Mouse (Mus musculus) left cerebral cortex, adult 18-20 months (tissue): Measurements from ENCODE around the gene 1700022I11Rik. TPM values are rescaled to one million over a fixed set of nuclear protein-coding genes. Genes with fewer than 3 reads are reported as not detected.
A peak's percentile ranks its signal among the peaks of the same experiment; 100 is the strongest.

Experiments used
- DNase-seq, 2 experiments: peaks; one replicate each; pipeline ENCODE4 v3.0.0; 2021 to 2022; ENCODE audit warnings: low spot score in 2 of 2, mixed read lengths in 1 of 2
- total RNA-seq, 2 experiments: library from RNA; stranded (reverse); gene quantifications; 2 replicates each; pipeline ENCODE4 v1.2.3; 2021

The 1700022I11Rik gene
- total RNA-seq, 2 experiments from 2014 or later: not detected

DNA sequence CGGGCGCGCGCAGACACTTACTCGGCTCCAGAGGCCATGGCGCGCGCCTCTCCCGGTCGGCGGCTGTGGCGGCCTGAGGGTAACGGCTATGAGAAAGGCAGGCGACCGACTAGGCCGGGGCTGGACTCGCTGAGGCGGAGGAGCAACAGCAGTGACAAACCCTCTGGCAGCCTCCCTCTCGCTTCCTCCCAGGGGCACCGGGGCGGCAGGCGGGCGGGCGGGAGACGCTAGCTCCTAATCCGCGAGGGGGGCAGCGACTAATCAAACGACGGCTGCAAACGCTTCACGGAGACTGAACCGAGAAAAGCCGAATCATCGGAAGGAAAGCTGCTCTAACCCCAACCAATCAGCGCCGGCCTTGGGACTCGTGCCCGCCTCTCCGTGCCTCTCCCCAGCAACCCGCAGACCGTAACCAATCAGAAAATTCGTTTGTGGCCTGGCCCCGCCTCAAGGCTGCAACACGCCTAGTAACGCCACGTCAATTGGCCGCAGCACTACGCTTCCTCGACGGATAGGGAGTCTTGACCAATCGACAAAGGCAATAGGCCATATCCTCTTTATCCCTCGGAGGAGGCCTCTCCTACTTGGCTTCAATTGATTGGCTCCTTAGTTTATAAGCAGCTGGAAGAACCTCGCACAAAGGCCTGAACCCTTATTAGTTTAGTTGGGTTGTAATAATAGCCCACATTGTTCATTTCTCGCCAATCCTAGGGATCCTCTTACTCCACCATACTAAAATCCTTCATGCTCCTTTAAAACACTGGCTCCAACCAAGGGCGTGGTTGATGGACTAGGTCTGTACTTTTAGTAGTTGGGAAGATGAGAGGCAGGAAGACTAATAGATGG, 31.0 kb downstream of the 1700022I11Rik start, which contains the start of gene Vcp:
Vcp (minus strand) TSS at position 367 of the 846 bp plus-strand sequence.
- DNase-seq: peak; percentile 98 to 99

DNA sequence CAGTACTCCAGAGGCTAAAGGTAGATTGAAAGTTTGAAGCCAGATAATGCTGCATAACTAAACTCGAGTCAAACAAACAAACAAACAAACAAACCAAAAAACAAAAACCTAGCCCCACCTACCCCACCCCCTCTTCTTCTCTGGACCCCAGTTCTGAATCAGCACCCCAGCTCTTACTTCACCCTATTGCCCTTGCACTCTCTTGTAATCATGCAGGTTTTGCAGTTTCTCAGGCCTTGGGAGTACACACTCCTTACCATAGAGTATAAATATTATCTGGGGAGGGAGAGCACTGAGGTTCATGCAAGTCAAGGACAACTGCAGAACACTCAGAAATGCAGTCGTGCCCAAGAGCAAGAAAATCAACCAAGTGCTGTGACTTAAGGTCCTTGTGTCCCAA, 31.9 kb downstream of the 1700022I11Rik start:
- DNase-seq: no peak

DNA sequence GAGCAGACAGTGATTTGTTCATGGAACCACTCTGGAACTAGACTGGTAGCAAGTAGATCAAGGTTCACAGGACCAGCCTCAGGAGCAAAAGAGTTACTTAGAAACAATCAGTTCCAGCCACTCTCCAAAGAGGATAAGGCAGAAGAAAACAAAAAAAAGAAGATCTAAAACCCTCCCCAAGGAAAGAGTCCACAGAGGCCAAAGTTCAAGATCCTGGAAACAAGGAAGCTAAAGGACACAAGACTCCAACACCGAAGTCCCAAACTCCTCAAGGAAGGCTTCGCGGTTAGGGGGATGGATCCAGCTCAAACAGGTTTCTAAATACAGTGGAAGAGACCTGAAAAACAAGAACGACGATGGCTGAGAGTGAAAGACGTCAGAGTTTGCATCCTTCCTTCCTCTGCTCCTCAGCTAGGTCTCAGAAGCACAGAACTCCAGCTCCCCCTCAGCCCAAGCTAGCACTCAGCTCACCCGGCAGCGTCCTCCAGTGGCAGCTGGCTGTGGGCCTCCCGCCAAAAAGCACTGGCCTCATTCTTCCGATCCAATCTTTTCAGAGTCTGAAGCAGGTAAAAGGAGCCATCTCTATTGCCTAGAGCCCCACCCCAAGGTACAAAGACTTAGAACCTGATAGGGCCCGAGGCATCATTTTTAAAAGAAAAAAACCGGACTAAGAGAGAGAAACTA, 33.5 kb downstream of the 1700022I11Rik start:
- no peak for DNase-seq

DNA sequence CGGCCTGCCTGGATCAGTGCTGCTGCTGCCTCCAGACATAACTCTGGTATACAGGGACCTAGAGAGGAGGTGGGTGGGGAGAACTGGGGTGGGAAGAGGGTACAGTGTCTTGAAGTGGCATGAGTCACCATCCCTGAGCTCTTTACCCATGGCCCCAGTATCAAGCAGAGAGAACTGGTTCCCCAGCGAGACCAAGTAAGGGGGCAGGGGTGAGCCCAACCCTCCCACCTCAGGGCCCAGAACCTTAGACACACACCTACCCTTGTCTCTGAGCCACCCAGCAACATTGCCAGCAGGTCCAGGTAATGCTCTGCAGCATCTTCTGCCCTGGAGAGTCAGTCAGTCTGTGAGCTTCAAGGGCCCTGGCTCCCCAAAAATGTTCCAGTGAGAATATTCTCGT, 35.5 kb downstream of the 1700022I11Rik start:
- no peak for DNase-seq

DNA sequence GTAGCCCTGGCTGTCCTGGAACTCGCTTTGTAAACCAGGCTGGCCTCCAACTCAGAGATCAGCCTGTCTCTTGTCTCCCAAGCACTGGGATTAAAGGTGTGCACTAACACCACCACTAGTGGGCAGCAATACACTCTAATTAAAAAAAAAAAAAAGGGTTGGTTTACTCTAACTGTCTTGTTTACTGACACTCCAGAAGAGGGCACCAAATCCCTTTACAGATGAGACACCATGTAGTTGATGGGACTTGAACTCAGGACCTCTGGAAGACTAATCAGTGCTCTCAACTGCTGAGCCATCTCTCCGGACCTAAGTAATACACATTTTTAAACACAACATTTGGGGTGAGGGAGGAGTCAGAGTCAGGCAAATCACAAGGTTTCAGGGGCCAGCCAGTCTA, 36.4 kb downstream of the 1700022I11Rik start:
- DNase-seq: no peak

DNA sequence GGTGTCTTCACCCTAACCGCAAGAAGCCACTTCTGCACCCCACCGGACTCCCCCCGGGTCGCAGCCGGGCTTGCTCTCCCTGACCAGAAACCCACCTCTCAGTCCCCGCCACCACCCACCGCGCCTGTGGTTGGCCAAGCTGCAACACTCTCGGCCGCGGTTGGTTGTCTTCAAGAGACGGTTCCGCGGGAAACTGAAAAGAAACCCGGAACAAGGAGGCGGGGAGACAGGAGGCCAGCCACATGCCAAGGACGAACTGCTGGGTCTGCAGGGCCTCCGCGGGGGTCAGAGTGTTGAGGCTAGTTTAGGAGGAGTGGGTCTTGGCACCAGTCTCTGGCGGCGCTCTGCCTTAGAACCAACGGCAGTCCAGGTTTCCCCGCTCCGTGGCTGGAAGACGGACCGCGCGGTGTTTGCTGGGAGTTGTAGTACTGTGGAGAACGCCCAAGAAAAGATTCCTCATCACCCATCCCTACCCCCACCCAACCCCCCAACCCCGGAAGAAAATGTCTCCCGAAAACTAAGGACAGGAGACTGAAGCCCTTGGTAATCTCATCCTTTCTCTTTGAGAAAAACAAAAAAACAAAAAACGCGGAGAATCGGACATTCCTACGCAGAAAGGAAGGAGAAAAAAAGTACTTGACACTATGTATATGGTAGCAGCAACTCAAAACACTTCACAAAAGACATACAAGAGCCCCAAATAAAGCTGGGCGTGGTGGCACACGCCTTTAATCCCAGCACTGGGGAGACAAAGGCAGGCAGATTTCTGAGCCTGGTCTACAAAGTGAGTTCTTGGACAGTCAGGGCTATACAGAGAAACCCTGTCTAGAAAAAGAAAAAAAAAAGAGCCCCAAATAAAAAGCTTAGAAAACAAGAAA, 41.0 kb downstream of the 1700022I11Rik start, which contains the start of gene Fancg:
Fancg (minus strand) TSS at position 346 of the 878 bp plus-strand sequence.
- DNase-seq: peak; percentile 84 to 88

DNA sequence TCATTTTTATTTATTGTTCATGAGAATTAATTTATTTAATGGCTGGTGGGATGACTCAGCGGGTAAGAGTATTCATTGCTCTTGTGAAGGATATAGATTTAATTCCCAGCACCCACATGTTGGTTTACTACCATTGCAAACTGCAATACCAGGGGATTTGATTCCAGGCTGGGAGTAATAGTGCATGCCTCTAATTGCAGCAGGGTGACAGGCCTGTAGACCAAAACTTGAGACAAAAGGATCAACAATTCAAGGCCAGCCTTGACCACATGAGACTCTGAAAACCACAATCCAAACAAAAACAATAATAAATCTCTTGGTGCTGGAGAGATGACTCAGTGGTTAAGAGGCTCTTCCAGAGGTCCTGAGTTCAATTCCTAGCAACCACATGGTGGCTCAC, 42.7 kb downstream of the 1700022I11Rik start:
- no peak for DNase-seq

DNA sequence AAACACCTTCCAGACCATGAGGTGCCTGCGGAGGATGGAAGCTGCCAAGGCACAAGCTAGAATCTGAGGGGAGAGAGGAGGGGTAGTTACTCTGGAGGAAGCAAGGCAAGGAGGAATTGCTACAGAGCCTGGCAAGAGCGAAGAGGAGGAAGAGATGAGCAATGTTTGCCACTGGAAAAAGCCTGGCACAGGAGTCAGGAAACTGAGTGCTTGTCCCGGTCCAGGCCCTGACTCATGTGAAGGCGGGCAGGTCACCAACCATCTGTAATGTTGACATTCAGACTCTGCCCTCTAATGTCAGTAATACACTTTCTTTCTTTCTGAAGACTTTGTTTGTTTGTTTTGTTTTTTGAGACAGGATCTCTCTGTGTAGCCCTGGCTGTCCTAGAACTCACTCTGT, 48.8 kb downstream of the 1700022I11Rik start:
- no peak for DNase-seq

DNA sequence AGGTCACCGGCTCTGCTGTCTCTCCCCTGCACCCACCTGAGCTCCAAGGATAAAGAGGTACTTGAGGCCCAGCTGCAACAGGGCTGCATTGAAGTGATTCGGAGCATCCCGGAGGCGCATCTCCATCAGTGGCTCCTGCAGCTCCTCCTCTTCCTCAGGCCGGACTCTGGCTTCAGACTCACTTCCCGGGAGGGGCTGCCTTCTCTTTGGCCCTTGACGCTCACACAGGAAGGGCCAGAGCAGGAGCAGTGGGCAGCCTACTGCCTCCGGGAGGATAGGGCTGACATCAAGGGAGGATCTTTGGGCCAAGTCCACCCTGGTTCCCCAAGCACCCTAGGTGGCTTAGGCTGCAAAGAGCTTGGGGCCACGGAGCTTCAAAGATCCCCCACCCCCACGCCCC, 49.8 kb downstream of the 1700022I11Rik start:
- no peak for DNase-seq

DNA sequence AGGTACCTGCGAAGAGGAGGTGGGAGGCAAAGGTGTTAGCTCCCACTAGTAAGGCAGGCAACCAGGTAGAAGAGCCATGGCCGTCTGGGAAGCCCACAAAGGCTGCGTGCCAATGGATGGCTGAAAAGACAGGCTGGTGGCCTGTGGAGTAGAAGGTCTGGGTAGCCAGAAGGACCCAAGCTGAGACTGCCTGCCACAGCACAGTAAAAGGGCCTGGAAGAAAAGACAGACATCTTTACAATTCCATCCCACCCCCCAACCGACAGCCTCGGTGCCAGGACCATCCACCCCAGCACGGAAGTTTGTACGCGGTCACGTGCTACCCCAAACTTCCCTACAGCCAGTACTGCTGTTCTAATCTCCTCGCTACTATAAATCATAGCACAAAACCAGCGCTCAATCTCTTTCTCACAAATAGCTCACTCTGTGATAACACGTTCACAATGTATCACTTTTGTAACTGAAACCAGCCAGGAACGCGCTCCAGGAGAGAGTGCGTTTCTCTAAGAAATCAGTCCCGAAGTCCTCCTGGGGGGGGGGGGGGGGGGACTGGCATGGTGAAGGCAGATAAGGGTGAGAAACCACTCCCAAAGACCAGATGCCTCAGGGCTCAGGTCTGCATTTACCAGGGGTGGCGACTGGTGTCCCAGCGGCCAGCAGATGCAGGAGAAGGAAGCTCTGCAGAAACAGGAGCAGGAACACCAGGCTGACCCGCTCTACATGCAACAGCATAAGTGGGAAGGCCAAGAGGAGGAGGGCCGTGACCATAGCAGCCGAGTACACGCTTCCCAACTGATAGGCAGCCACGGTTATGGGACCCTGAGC, 50.4 kb downstream of the 1700022I11Rik start:
- DNase-seq: no peak

DNA sequence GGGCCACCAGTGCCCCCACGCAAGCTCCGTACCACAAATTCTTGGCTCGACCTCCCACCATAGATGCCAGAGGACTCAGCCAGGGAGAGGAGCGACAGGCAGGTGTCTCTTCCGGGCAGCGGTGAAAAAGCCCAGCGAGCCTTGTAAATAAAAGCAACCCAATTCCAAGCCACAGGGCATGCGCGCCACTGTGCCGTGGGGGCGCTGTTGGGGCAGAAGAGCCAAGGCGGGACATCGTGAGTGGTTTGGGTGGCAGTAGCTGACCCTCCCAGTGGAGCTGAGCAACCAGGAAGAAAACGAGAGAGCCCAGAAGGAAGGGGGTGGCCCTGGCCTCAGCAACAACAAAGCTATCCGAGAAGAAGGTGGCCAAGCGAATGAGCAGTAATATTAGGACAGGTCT, 51.5 kb downstream of the 1700022I11Rik start:
- DNase-seq: no peak

DNA sequence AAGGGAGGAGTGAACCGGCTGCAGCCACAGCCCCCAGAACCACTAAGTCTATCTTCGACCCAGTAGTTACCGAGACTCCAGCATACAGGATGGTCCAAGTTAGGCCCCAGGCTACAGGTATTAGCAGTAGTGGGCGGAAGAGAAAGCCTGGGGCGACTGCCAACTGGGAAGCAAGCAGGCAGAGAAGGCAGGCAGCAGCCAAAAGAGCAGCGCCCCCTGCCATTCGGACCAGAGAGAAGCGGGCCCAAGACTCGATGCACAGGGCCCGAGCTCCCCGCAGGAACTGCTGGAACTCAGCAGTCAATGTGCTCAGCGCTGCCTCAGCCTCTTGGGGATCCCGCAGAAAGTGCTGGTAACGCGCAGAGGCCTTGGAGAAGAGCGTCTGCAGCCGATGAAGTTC, 51.9 kb downstream of the 1700022I11Rik start:
- no peak for DNase-seq

DNA sequence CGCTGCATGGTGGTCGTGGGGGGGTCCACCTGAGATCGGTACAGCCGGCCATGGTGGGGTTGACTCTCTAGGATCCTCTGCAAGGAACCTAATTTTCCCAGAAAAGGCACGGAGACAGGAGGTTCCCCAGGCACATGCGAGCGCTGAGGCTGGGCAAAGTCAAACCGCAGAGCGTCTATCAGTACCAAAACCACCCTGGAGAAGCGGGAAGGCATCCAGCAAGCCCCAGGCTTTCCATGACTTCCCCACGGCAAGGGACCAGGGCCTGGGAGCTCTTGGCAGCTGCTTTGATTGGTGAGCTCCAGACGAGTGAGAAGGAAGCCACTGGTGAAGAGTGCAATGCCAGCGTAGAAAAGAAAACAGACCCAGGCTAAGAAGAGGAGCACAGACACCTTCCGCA, 55.3 kb downstream of the 1700022I11Rik start:
- DNase-seq: no peak

DNA sequence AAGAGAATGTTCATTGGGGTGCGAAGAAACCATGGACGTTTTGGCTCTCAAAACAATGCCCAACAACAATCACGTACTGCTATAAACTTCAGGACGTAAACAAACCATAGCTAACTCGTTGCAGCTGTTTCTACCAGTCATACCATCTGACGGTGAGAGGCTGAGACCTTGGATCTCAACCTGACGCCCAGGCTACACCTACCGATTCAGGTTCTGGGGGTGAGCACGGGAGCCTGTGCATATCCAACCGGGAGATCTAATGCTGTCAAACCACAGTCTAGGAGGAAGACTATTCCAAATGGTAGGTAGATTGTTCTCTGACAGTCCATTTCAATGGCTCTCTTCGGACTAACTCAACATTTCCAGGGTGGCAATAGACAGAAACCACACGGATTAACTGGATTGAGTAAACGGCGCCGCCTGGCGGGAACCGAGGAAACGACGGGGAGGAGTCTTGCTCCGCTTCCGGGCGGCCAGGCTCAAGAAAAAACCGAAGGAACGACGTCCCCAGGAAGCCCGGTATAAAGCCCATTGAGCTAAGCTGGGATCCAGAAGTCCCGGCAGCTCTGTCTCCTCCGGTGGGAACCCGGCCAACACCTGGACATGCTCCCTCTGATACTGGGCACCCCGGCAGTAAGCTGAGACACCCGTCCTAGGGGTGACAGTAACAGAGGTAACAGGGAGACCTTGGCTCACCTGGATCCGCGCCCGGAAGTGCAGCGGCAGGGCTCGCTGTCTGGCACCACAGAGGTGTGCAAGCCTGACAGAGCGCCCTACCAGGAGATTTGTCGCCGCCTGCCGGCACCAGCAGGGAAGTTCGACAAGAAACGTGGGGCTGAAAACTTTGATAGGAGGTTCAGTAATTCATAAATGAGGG, 55.9 kb downstream of the 1700022I11Rik start, which contains the start of gene Pigo:
Pigo (minus strand) TSS at position 736 of the 877 bp plus-strand sequence.
- peak; percentile 94 to 95 for DNase-seq

DNA sequence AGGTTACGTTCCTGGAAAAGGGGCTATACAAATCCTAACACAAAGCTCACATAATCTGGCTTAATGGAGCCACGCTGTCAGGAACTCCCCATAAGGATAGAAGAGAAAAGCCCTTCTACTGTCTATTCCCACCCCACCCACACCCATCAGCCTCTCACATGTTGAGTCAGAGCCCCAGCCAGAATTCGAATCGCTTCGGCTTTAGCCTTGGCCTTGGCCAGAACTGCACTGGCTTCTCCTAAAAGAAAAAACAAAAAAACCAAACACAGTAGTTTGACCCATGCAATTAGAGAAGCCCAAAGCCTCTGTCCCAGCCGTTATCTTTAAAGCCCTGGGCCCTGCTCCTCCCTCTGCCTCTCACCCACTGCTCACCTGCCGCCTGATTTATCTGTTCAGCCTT, 59.7 kb downstream of the 1700022I11Rik start:
- no peak for DNase-seq

DNA sequence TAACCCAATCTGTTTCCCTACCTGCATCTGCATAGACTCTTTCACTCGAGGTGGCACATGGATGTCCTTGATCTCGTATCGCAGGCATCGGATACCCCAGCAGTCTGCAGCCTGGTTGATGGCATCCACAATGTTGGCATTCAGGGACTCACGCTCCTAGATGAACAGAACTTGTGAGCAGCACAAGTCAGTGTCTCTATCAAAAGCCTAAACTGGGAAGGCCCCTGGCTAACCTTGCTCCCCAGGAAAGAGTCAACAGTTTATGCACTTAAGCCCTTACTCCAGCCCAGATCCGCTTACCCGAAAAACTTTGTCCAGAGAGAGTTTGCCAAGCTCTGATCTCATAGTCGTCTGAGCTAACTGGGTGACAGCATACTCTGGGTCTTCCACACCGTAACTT, 60.3 kb downstream of the 1700022I11Rik start:
- no peak for DNase-seq

DNA sequence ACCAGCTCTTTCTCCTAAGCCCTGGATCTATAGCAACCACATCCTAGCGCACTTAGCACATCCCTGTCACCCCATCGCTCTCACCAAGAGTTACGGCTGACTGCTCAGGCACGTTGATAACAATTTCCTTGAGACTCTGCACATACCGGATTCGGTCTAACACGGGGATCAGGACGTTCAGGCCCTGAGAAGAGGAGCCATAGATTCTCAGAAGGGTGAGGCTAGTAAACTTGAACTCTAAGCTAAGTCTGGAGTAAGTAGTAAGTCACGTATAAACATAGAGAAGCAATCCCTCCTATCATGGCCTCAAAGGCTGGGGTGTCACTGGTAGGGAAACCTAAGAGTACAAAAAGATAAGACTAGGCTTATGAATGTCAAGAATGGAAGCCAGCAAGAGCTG, 60.9 kb downstream of the 1700022I11Rik start:
- no peak for DNase-seq

DNA sequence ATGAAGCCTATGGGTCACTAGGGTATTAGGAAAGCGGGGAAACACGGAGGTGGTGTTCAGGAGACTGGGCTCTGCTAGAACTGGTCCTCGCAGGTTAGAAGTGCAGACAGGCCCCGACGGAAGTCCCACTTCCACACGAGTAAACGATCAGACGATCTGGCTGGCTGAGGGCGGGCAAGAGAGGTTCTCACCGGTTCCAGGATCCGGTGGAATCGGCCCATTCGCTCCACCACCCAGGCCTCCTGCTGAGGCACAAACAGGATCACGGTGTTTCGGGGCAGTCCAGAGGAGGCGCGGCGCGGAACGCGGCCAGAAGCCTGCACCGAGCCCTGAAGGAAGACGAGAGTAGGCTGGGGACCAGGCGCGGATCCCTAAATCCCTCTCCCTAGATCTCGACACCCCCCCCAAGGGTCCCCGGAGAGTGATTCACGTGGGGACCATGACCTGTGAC, 61.4 kb downstream of the 1700022I11Rik start:
- DNase-seq: no peak
